Mouse (Mus musculus): Measurements from ENCODE around the gene Rpl29.

Rpl29 gene

DNA sequence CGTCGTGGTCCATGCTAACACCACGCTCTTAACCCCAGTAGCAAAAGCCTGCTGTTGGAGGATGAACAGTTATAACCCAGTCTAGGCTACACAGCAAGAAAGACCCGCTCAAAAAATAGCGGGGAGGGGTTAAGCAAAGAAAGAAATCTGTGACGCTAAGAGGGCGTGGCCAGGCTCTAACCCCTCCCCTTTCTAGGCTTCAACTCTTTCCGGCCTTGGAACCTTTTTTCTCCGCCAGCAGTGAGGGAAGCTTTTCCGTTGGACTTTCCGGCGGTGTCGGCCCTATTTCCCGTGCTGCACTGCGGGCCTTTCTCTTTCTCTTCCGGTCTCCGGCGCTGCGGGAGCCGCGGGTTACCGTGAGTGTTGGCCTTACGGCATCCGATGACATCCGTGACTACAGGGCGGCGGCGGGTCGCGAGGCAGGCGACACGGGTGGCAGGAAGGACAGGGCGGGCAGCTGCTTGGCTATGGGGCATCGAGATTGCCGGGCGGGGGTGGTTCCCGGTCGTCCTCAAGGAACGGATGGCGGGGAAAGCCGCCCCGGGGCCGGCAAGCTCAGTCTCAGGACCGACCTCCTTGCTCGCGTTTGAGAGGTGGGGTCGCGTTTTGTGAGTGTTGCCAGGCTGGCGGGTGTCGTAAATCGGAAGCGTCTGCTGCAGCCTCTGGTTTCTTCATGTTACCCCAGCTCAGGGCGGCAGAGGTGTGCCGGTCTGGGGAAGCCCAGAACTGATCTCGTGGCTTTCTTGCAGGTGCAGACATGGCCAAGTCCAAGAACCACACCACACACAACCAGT lies at the start of gene Rpl29:
Rpl29 (plus strand) TSS at position 234 of the 794 bp plus-strand sequence.
- DNase-seq (ENCODE audit: low spot score in 2 of 2) = peak; percentile 86 to 94

DNA sequence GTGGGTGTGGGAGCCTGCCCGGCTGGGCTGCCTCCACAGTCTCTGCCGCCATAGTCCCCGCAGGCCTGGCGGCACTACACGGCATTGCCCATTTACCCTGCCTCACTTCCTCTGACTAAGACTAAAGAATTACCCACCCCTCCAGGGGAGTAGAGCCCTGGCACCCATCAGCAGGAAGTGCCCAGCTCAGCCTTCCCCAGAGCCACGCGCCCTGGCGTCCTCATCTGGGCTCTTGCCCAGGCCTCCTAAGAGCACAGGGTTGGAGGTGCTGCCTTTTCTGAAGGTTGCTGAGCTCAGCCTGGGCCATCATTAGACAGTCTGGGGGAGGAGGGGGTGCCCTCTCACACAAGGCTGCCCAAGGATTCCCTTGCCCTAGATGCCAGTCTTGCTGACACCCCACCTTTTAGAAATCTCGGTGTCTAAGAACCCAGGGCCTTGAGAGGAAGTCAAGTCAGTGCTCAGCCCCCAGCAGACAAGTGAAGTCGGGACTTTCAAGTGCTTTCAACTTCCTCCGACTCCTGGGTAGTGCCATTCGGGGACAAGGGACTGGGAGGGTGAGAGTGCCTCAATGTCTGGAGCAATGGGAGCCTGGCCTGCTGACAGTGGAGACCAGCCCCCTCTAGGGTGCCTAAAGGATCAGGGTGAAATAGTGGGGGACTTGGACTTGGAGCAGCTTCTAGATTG lies 42.9 kb upstream of the Rpl29 start:
- no peak for DNase-seq (ENCODE audit: low spot score in 2 of 2)

DNA sequence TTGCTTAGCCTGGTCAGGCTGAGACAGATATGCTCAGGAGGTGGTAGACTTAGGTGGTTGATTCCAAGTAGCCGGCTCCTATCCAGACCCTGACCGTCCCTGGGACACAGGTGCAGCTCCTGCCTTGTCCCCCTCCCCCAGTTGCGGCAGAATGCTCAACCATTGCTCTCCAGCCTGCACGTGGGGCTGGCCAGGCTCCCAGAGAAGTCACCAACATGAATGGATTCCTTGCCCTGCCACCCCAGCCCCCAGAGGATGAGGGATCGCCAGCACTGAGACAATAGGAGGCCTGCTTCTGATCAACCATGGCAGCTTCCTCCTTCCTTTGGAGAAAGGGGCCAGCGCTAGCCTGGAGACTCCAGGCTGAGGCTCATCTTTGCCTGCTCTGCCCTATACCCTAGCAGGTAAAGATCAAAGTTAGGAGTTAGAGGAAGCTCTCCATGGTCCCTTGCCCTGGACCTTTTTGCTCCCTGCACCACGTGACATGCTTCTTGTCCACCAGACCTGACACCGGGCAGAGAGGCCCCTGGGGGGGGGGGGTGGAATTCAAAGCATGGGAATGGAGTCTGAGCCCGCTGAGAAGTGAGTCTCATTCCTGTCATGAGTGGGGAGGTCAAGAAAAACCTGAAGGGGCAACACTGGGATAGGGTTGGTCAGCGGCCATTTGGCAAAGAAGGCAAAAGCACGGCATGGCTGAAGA lies 36.3 kb upstream of the Rpl29 start:
- no peak for DNase-seq (ENCODE audit: low spot score in 2 of 2)

DNA sequence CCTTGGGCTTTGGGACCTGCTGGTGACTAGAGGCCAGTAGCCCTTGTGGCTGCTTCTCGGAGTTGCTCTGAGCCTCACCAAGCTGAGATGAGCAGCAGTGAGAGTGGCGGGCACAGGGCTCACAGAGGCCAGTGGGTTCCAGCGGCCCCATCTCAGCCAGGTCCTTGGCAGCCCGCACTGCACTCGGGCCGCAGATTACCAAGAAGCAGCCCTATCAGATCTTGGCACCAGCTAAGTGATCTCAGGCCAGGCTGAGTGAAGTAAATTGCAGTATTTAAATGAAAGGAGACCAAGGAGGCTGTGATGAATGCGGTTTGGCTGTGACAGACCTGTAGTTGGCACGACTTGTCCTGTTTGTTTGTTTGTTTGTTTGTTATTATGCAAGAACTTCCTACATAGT lies 35.7 kb upstream of the Rpl29 start:
- DNase-seq (ENCODE audit: low spot score in 2 of 2) = no peak

DNA sequence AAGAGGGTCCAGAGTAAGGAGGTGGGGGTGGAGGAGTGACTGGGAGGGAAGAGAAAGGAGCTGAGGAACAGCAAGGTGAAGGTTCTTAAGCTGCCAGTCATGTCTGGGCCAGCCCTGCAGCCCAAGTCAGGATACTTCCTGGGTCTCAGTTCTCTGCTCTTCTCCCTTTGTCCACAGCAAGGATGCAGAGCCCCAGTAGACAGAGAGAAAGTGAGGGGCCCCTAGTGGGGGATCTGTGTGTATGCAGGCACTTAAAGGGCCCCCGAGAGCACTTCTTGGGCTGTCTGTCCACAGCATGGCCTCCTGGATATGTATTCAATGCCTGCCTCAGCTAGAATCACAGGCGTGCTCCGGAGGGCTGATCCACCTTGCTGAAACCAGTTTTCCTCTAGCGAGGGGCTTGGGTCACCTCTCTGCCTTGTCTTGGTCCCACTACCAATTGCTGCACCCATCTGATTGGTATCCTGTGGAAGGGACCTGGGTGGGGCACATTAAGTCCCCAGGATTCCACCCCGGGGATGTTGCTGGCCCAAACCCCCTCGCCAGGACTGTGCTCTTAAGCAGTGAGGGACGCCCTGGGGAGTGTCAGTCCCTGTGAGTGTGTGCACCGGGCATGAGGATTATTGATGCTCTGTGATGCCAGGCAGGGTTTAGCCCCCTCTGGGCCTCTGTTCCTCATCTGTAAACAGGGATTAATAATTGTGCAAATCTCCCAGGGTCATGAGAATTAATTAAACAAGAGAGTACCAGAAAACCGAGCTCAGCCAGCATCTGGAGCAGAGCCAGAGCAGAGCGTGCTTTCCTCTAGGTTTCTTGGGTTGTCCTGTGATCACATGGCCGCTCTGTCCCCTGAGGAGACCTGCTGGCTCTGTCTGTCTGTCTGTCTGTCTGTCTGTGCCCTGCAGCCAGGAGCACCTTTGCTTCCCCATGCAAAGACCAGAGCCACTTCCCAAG lies 34.3 kb upstream of the Rpl29 start:
- DNase-seq (ENCODE audit: low spot score in 2 of 2) = no peak

DNA sequence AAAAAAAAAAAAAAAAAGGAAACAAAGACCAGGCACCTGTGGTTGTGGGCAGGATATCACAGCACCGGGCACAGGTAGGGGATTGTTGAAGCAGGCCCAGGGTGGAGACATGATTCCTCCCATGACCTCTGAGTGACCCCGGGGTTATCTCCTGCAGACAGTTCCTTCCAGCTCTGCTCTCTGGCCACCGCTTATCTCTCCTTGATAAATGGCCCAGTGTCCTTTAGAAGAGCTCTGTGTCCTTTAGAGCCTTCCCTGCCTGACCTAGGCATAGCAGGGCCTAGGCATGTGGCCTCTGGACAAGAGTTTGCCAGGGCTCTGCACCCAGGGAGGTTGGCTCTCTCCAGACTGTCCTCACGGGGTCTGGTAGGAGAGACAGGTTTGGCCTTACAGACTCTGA lies 31.5 kb upstream of the Rpl29 start:
- DNase-seq (ENCODE audit: low spot score in 2 of 2) = no peak

DNA sequence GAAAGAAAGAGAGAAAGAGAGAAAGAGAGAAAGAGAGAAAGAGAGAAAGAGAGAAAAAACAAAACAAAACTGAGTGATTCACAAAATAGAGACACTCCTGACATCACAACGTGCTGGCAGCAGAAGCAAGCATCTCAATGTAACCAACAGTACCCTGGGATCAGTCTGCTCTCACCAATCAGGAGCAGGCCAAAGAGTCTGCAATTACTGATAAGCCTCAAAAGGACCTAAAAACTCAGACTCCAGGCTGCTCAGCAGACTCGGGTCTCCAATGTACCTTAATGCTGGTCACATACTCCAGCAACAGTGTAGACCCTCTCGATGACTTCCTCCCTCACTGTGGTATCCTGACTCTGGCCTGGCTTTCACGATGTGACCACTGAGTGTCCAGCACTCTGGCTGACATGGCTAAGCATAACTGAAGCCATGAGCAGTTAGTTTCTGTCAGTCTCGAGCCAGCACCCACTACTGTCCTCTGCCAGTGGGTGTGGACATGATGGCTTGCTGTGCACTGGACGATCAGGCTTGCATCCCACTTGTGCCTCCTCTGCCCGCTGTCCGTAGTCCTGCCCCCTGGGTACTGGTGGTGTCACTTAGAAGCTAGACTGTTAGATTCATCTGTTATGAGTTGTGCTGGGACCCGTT lies 30.5 kb upstream of the Rpl29 start:
- DNase-seq (ENCODE audit: low spot score in 2 of 2) = no peak

DNA sequence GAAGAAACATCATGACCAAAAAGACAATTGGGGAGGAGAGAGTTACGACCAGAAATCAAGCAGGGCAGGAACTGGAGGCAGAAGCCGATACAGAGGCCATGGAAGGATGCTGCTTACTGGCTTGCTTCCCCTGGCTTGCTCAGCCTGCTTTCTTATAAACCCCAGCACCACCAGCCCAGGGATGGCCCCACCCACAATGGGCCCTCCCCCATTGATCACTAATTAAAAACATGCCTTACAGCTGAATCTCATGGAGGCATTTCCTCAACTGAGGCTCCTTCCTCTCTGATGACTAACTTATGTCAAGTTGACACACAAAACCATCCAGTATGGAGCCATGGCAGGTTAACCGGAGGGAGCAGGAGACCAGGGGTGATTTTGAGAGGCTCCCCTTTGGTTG lies 29.4 kb upstream of the Rpl29 start:
- DNase-seq (ENCODE audit: low spot score in 2 of 2) = no peak

DNA sequence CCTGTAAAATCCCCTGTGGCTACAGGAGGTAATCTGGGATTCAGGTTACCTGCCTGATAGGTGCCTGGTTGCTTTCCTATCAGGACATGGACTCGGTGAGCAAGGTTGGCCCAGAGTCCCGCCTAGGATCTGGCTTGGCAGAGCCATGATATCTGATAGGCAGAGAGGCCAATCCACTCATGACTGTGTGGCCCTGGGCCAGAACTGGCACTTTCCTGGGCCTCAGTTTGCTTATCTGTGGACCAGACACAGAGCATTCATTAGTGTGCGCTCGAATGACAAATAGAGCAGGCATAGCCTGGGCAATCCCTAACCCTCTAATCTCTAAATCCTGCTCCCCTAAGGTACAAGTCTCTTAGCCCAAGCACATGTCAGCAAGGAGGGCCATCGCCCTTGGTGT lies 27.1 kb upstream of the Rpl29 start:
- DNase-seq (ENCODE audit: low spot score in 2 of 2) = no peak

DNA sequence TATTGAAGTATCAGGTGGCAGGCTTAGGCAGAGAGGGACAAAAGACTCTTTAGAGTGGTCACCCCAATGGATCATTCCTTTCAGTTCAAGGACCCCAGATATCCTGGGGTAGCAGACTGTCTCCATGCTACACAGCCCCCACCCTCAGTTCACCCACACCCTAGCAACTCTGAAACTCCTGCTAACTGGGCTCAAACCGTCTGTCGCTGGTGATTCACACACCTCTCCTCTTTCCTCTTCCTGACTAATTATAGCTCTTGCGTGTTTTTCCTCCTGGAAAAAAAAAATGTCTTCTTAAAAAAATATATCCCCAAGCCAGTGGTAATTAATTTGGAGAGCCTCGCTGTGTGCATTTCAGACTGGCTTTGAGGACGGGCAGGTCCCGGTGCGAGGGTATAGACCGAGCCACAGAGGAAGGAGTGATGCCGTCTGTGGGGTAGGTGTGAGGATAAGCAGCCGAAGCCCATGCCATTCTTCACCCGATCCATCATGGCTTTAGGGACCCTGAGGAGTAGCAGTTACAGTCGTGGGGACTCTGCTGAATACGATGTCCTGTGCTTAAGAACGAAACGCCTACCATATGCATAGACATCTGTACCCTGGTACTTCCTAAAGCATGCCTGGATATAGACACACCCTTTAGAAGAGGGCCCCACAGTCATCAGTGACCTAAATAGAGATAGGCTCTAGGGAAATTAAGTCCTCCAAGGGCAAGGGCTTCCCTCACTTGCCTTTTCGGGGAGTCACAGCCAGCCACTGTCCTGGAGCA lies 26.5 kb upstream of the Rpl29 start:
- DNase-seq (ENCODE audit: low spot score in 2 of 2) = no peak

DNA sequence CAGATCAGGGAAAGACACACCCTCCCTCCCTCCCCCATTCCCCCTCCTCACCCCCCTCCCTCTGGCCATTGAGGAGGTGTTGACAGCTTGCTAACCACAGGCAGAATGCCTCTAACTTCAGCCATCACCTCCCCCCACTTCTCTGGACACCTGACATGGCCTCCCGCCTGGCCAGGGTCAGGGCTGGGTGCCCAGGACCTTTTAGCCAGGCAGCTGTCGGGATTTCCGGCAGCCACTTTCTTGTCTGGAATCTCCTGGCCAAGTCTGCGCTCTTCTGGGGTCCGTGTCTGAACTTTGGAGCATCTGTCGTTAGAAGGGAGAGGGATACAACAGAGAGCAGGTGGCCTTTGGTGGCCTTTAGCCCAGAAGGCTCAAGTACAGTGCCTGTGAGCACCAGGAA lies 24.0 kb upstream of the Rpl29 start:
- DNase-seq (ENCODE audit: low spot score in 2 of 2) = peak in 1 of 2 experiments; percentile 55

DNA sequence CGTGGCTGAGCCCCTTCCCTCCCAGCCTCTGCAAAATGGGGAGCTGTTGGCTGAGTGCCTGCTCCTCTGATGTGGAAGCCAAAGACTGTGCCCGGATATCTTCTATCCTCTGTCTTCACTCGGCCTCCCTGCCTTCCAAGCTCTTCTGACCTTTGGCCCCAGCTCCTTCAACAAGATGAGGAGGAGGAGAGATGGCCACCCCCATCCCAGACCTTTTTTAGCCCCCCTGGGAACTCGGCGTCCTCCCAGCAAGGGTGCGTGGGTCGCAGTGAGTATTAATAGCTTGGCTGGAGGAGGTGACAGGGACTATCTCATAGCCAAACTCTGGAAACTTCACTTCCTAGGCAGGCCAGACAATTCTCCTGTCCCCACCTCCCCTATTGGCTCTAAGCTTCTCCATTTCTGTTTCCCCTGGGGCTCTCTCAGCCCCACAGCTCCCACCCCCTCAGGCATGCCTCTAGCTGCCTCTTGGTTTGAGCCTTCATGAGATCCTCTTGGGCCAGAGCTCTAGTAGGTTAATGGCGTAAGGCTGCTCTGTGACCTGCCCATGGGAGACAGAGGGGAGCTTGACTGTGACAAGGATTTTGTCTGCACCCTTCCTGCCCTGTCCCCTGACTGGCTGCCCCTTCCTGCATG lies 22.7 kb upstream of the Rpl29 start:
- no peak for DNase-seq (ENCODE audit: low spot score in 2 of 2)

DNA sequence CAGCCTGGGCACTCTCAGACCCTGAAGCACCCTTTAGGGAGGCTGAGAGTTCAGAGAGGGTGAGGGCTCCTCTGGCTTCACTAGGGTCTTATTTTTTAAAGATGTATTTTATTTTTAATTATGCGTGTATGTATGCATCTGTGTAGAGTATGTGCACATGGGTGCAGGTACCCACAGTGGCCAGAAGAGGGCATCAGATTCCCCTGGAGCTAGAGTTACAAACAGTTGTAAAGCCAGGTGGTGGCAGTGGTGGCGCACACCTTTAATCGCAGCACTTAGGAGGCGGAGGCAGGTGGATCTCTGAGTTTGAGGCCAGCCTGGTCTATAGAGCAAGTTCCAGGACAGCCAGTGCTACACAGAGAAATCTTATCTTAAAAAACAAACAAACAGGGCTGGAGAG lies 20.2 kb upstream of the Rpl29 start:
- DNase-seq (ENCODE audit: low spot score in 2 of 2) = no peak

DNA sequence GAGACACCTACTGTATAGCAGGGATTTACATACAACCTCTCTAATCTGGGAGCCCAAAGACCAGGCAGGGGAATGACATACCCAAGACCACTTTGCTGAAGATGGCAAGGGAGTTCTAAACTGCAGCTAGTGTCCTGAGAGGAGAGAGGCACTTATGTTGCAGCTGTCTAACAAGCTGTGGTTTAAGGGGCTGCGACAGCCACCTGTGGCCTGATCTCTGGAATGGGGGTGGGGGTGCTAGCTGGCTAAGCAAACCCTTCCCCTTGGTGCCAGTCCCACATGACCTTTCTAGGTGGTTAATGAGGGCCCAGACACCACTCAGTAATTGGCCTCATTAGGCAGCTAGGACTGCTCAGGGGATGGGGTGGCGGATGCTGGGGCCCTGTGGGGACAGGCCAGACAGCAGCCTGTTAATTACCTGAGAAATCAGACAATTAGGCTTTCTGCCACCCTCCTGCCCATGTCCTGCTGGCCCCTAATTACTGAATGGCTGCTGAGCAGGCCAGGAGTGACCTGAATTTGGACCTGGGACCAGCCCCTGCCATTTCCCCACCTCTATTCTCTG lies 19.1 kb upstream of the Rpl29 start:
- DNase-seq (ENCODE audit: low spot score in 2 of 2) = no peak

DNA sequence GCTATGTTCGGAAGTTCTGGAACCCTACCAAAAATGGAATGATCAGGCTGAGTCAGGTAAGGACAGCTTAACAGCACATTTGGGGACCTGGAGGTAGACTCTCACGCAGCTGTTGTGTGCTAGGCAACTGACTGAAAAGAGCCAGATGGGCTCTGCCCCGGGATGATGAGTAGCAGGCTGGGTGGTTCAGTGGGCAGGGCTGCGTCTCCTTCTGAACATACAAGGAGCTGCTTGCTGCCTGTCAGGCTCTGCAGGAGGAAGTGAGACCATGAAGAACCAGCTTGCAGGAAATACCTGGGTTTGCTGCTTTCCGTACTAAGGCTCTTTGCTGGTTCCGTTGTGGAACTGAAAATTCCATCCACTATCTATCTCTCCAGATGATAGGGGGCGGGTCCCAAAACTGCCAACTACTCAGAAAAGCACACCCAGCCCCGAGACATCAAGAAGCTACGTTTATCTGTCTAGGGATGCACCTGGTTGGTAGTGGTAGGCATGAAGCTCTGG lies 18.1 kb upstream of the Rpl29 start:
- DNase-seq (ENCODE audit: low spot score in 2 of 2) = no peak

DNA sequence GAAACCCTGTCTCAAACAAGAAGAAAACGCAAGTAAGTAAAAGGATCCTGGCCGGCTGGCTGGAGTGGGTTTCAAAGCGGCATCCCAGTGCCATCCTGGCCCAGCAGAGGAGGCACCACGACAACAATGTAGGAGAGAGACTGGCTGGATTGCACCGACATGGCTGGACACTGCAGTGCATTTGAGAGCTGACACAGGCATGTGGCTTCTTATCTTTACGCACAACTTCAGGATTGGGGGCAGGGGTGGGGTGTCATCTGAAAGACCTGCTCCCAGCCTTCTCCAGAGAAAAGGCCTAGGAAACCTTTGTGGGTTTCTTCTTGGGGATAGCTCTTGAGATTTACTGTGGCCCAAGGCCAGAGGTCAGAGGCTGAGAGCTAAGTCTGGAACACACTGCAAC lies 17.5 kb upstream of the Rpl29 start:
- DNase-seq (ENCODE audit: low spot score in 2 of 2) = no peak

DNA sequence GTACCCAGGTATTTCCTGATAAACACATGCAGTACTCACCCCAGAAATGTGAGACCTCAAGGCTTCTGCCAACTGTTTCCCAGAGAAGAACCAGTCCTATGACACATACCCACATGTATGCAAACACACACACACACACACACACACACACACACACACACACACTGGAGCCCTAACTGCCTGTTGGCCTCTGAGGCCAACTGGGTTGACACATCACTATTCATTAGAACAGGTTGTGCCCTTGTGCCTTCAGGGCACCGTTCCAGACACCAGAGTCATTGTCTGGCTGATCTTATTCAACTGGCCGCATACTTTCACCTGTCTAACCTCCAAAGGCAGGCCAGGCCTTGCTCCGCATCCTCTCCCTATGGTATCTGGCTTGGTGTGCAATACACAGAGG lies 17.0 kb upstream of the Rpl29 start:
- no peak for DNase-seq (ENCODE audit: low spot score in 2 of 2)

DNA sequence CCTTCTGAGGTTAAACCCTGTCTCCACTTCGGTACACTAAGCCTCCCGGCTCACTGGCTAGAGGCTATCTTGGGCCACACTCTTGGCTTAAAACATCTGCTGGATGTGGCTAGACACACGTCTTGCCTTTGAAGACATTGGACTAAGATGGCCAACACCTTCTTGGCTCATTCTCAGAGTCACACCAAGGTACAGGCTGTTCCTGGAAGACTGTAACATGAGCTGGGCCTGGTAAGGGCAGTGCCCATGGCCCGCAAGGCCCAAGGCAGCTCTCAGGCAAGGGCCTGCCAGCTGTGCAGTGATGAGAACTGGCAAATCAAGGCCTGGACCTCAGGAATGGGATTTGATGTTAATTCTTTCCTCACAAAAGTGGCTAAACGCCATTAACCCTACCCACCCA lies 15.6 kb upstream of the Rpl29 start:
- DNase-seq (ENCODE audit: low spot score in 2 of 2) = no peak

DNA sequence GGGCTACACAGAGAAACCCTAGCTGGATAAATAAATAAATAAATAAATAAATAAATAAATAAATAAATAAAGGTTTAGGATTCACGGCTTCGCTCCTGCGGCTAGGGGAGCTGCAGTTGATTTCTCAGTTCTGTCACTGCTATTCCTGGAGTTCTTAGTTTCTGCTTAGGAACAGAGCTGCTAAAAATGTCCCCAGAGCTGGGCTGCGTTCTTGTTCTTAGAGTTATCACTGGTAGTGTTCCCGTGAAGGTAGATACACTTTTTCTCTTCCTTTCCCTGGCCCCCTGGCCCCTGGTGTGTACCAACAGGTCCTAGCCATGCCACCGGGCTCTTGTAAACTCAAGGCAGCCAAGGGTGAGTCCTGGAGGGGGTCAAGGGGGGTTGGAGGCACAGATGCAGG lies 12.4 kb upstream of the Rpl29 start:
- DNase-seq (ENCODE audit: low spot score in 2 of 2) = no peak

Measured in cerebellum, postnatal 4 days (tissue).